Mouse (Mus musculus): ENCODE measurements around the gene Pde10a.
A peak's percentile ranks its signal among the peaks of the same experiment; 100 is the strongest.

The Pde10a gene

DNA sequence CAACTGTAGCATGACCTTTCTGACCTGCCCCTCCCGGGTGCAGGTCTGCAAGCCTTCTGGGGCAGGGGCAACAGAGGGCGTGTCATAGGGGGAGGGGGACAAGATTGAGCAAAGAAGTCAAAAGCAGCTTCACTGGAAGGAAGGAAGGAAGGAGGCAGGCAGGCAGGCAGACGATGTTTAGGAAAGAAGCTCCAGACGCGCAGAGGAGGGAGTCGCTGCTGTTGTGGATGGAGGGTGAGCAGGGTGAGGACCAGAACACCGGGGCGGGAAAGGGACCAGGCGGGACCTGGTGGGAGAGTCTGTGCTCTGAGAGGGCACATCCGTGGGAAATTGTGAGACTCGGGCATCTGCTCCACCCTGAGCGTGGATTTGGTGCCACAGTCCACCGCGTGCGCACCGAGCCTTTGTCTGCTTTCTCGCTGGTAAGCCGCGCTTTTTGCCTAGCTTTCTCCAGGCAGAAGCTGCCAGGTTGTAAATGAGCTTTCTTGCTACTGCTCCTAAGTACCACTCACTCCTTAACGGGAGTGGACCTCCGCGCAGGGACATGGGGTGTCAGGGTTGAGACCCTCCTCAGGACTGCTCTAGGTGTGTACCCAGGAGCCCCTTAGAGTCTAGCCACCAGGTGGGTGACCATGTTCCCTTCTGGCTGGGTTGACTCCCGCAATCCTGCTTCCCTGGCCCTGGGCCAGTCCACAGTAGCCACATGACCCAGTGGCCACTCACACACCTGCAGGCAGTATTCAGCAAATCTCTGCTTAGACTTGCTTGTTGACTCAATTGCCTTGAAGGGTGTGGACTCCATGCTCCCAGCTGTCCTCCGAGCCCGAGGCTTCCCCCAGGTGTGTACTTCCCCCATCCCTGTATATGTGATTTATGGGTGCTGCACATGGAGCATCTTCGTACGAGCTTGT lies 278.0 kb downstream of the Pde10a start:
- peak; percentile 42 for DNase-seq

GRCm38 (mm10) chr17:8807345-8807744 lies 282.2 kb downstream of the Pde10a start:
- DNase-seq = no peak

DNA sequence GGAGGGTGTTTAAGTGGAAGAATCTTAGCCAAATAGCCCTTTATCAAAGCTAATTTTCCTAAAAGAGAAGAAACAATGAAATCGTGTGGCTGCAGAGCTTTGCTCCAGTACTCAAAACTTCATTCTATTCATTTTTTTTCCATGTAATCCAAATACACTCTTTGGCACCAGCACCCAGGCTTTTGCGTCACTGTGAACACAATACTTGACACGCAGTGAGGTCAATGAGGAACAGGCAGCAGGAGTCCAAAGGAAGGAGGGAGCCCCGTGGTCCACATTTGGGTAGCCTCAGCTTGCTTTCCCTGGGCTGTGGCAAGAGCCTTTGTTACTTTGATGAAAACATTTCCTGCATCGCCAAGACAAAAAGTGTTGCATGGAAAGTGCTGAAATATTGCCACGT lies 284.6 kb downstream of the Pde10a start:
- DNase-seq = no peak

- no peak for DNase-seq
Observed at GRCm38 (mm10) chr17:8810201-8810600, 285.0 kb downstream of the Pde10a start.

DNA sequence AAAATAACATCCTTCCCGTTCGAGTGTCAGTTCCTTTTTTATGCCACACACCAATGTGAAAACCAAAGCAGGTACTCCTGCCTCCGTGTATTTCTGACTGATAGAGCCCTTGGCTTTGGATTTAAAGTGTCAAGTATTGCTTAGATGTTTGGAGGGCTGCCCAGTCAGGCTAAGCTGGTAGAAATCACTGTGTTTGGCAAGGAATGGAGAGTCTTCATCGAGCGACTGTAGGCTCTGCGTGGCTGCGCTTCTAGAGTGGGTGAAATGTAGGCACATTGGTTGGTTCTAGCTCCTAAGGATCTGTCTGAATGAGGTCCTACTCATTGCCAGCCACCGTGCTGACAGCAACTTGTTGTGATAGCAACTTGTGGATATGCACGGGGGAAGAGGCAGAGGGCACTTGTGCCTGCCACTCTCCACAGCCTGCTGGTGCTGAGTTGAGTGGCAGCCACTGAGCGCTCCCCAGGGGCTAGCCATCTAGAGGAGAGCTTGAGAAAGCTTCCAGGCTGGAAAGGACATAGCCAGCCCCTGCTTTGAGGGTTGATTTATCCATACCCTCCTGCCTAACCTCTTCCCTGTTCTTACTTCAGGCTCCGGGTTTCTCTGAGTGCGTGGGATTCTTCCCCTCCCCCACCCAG lies 287.2 kb downstream of the Pde10a start:
- DNase-seq = peak; percentile 51

GRCm38 (mm10) chr17:8813773-8814491 lies 288.8 kb downstream of the Pde10a start:
- DNase-seq = no peak

DNA sequence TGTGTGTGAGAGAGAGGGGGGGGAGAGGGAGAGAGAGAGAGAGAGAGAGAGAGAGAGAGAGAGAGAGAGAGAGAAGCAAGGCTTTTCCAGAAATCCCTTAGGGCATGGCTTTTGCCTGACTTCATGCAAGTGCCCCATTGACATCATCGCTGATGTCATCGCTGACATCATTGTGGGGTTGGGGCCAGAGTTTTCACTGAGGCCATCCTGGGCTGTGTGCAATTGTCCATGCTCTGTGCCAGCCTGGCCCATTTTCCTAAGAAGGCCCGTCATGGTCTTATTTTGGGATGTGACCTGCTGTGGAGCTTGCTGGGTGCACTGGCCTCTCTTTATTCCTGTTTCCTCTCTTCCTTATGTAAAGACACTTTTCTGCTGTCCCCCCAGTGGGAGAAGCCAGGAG lies 290.2 kb downstream of the Pde10a start:
- DNase-seq = peak; percentile 41

DNA sequence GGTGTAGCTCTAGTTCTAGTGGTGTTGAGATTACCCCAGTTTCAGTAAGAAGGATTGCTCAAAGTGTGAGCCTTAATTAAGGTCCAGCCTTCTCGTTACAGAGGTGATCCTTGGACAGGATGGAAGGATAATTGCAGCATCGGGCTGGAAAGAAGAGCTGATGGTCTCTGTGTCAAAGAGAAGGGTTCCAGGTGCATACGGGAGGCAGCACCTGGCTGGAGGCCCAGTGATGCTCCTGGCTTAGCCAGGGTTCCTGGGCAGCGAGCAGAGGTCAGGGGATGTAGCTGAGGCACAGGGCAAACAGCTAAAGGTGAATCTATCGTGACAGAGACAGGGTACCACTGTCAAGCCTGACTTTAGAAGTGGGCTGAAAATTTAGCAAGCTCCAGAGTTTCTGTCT lies 290.7 kb downstream of the Pde10a start:
- DNase-seq = peak; percentile 51

DNA sequence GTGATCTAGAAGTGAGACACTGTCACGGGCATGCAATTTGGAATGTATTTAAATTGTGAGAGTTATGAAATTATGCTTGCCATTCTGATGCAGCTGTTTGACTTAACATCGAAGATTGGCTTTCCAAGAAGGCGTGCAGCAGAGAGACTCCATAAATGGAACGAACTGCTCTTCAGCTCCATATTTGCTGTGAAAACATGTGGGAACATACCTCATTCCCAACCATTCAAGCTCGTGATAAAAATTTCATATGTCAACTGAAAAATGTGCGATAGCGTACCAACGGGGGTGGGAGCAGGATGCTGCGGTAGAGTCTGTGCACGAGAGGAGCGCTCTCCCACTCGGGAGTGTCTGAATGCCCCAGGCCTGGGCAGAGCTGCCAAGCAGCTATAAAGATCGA lies 293.5 kb downstream of the Pde10a start:
- DNase-seq = no peak

GRCm38 (mm10) chr17:8823548-8823947 lies 298.4 kb downstream of the Pde10a start:
- DNase-seq = no peak

DNA sequence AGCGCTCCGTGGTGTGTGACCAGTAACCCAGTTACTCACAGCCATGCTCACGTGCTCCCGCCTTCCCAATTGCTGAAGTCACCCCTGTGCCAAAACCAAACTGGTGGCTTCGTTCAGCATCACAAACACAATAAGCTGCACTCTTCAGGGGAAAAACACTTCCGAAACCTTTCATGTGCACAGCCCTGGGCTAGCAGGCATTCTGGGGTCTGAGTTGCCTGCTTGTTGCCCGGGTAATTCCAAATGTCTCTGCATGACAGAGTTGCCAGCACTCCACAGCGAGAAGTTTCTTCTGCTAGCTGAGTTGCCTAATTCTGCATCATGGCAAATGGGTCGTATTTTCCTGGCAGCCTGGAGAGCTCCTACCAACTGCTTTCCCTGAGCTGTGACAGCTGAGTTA lies 302.0 kb downstream of the Pde10a start:
- no peak for DNase-seq

DNA sequence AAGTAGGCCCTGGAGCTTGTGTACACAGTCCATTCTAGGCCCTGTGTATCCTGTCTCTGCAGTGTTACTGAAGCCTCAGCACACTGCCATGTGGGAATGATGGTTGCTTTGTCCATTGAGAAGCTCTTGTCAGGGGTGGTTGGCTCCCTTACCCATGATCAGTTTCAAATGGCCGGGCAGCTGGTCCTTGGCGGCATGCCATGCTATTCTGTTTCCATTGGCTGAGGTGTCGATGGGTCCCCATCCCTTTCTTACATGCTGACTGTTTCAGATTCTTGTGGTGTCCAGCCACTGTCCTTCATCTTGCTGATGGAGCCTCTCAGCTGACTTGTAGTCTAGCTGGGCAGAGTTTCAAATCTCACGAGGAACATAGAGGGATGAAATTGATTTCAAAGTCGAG lies 305.8 kb downstream of the Pde10a start:
- peak; percentile 31 for DNase-seq

GRCm38 (mm10) chr17:8836292-8836691 lies 311.1 kb downstream of the Pde10a start:
- DNase-seq = no peak

GRCm38 (mm10) chr17:8838252-8838651 lies 313.1 kb downstream of the Pde10a start:
- DNase-seq = no peak

DNA sequence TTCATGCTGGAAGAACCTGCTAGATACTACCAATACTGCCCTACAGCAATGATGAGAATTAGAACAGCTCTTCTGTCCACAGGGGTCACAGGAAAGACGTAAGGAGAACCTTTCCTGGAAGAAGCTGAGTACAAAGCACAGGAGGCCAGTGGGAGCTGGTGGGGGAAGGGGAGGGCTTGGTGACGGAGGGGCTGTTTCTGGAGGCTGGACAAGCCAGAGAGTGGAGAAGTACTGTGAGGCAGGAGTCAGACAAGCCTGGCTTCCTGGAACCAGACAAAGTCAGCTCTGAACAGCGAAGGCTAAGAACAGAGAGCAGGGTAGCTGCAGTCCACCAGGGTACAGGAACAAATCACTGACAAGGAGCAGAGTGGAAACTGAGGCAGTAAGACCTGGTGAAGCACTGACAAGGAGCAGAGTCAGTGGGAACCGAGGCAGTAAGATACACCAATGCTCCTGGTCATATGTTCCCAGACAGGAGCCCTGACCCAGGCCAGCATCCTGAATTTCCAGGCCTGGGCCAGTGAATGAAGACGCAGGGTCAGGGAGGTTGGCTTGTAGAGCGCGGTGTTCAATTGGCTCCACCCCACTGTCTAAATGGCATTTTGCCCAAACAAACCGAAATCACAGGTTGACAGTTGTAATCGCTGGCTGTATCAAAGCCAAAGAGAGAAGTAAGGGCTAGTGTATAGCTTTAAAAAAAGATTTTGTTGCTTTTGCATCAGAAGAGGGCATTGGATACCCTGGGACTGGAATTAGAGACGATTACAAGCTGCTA lies 314.3 kb downstream of the Pde10a start:
- no peak for DNase-seq

DNA sequence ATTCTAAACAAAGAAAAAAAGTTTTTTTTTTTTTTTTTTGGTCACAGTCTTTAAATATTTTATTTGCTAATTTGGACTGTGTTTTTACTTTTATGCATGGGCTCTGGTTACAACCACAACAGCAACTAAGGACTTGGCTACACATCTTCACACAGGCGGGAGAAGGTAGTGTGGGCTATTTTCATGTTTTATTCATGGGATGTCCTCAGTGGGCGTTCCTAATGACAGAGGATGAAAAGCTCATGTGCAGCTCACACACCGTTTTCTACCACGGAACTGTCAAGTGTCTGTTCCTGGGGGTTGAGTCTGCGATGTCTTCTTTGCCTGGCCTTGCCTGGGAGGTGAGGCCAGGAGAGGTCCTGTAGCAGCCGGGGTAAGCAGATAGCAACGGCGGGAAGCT lies 315.9 kb downstream of the Pde10a start:
- DNase-seq = no peak

DNA sequence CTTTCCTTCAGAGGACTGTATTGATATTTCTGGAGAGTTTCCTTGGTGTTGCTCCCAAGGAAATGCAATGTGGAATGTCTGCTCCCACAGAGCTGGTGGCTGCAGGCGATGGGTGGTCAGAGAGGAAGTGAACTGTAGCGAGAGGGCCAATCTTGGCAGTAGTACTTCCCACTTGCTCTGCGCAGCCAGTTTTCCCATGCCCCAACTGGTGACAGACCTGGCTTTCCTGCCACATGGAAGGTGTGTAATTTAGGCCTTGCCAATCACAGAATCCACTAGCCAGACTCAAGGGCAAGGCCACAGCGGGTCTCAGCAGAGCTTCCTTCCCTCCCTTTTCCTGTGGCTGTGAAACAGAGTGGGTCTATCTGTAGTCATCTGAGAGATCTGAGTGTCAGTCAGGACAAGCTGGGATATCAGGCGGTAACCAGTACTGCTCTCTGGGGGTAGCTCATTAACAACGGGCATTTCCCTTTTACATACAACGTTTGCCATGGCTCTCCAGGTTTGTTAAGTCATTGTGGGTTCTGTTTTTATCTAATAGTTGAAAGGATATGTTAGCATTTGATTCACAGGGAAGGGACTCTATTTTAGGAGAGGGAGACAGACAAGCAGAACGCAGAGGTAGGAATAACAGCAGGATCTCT lies 316.8 kb downstream of the Pde10a start:
- peak; percentile 61 for DNase-seq

GRCm38 (mm10) chr17:8842662-8843061 lies 317.5 kb downstream of the Pde10a start:
- no peak for DNase-seq

- DNase-seq = no peak
Observed at GRCm38 (mm10) chr17:8843941-8844340, 318.8 kb downstream of the Pde10a start.

DNA sequence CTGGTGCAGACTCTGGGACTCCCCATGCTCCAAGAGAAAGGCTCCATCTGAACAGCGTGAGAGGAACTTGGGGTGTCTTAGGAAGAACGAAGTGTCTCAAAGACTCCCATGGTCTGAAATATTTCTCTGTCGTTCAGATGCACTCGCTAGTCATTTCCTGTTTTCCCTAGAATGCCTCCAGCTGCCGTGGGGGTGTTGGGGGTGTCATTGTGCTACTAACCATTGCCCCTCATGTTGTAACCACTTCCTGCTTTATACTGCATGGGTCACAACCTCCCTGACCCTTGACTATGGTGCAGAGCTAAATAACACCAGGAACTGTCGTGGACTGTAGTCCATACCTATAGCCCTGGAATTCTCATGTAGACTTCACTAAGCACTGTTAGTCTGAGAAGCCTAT lies 321.3 kb downstream of the Pde10a start:
- no peak for DNase-seq

- no peak for DNase-seq
Observed at GRCm38 (mm10) chr17:8847558-8847957, 322.4 kb downstream of the Pde10a start.

DNA sequence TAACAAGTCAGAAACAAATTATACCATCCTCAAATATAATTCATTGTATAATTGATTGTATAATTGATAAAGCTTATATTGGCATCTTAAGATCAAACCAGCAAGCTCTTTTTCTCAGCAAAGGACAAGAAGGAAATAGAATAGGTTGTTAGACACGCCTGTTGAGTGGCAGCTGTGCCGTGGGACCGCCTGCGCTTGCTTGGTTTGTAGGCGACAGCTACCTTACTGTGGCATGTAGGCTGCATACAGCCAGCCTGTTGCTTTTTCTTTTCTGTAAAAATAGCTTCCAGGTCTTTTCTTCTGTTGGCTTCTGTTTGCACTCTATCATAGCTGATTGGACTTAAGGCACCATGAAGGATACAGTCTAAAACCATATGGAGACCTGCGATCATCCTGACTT lies 326.7 kb downstream of the Pde10a start:
- no peak for DNase-seq

Measured in cerebellum, adult 9-11 months (tissue).